ENCODE assay signal across 8 mouse cellular contexts in the genomic region with DNA sequence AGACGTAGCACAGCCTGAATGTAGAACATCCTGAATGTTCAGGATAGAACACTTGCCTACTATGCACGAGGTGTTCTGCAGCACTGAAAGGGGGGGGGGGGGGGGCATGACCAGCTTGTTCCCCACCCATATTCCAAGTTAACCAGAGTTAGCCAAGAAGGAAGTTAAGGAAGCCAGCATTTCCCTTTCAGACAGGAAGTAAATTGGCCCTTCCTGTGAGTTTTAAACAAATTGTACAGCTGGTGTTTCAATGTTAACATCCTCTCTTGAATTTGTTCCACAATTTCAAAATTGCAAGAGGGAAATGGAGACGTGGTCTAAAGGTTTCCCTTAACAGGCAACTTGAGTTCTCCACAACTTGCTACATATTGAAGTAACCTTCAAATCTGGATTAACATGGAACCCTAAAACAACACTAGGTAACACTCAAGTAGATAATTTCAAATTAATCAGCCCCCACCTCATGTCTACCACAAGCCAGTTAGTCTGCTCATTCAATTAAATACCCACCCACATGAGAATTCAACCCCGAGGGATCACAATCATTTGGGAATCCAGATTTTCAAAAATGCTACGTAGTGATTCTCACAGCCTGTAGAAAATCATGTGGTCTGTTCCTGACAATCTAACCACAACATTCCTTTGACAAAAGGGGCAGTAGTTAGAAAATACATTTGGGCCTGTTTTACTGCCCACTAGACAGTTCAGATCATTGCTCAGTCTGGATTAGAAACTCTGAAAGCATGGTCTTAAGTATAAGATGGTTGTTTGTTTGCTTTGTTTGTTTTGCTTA. TPM values are rescaled to one million over a fixed set of nuclear protein-coding genes. Genes with fewer than 3 reads are reported as not detected.
DNase-seq lines count a peak whose midpoint lies in the region; ATAC-seq and TF ChIP-seq lines count a peak whose summit lies in the region.

No protein-coding gene starts in this region.

- H3K9ac ChIP-seq in forebrain, embryonic 16.5 days (replicated peaks; ENCODE audit: low read depth, low read length): no peak overlapping the region
- no peak overlapping the region for H3K9ac ChIP-seq in forebrain, embryonic 12.5 days
- H3K9ac ChIP-seq in lung, embryonic 15.5 days: no peak overlapping the region; the same call in 1 of the 2 replicates
- H3K9ac ChIP-seq in intestine, embryonic 15.5 days: no peak overlapping the region

- no peaks in the 10 kb centered on the region for H3K27me3 ChIP-seq in forebrain, embryonic 16.5 days (replicated peaks; ENCODE audit: control insufficient read depth, insufficient read depth, low read length)
- no peaks in the 10 kb centered on the region for H3K27me3 ChIP-seq in forebrain, embryonic 12.5 days
- H3K27me3 ChIP-seq in lung, embryonic 15.5 days: no peaks in the 10 kb centered on the region
- H3K27me3 ChIP-seq in intestine, embryonic 15.5 days (replicated peaks): no peaks in the 10 kb centered on the region
- H3K27me3 ChIP-seq in small intestine, adult 2 months (ENCODE audit: control insufficient read depth, insufficient read depth, low read length): no peaks in the 10 kb centered on the region

- TF ChIP-seq POLR2A in small intestine, adult 2 months (IDR thresholded peaks at IDR 0.05; ENCODE audit: low read depth, low read length): no peak

- H3K27ac ChIP-seq in forebrain, embryonic 16.5 days (ENCODE audit: low read length): 0 out of 2 replicates have a peak overlapping the region, but pooled peaks have one; percentile 10
- no peak overlapping the region for H3K27ac ChIP-seq in forebrain, embryonic 12.5 days
- peak overlapping the region; percentile 97 for H3K27ac ChIP-seq in lung, embryonic 15.5 days
- H3K27ac ChIP-seq in intestine, embryonic 15.5 days: peak overlapping the region; percentile 94; the same call in 1 of the 2 replicates
- peak overlapping the region; percentile 38 for H3K27ac ChIP-seq in small intestine, adult 2 months (ENCODE audit: insufficient read depth, low read depth, low read length)

- no peaks in the 10 kb centered on the region for H3K9me3 ChIP-seq in forebrain, embryonic 16.5 days (ENCODE audit: control insufficient read depth, low read length)
- H3K9me3 ChIP-seq in forebrain, embryonic 12.5 days: no peaks in the 10 kb centered on the region
- H3K9me3 ChIP-seq in lung, embryonic 15.5 days: no peaks in the 10 kb centered on the region
- no peaks in the 10 kb centered on the region for H3K9me3 ChIP-seq in intestine, embryonic 15.5 days

- H3K36me3 ChIP-seq in forebrain, embryonic 16.5 days (ENCODE audit: control insufficient read depth, insufficient read depth): no peaks in the 10 kb centered on the region
- H3K36me3 ChIP-seq in forebrain, embryonic 12.5 days (replicated peaks): no peaks in the 10 kb centered on the region
- H3K36me3 ChIP-seq in lung, embryonic 15.5 days: no peaks in the 10 kb centered on the region
- H3K36me3 ChIP-seq in intestine, embryonic 15.5 days: no peaks in the 10 kb centered on the region
- H3K36me3 ChIP-seq in small intestine, adult 2 months (ENCODE audit: control insufficient read depth, insufficient read depth, low read length): peaks cover 3% of the 10 kb centered on the region; the same call in 1 of the 2 replicates

- ATAC-seq in forebrain, embryonic 16.5 days: no peak
- ATAC-seq in forebrain, embryonic 12.5 days (ENCODE audit: low FRiP score): no peak
- no peak for ATAC-seq in lung, embryonic 15.5 days (ENCODE audit: borderline replicate concordance, extremely low read depth, low FRiP score, low TSS enrichment)
- ATAC-seq in intestine, embryonic 15.5 days: no peak

- H3K4me1 ChIP-seq in forebrain, embryonic 16.5 days (replicated peaks; ENCODE audit: control insufficient read depth, insufficient read depth, low read length): peaks cover 40% of the 10 kb centered on the region
- peaks cover 54% of the 10 kb centered on the region for H3K4me1 ChIP-seq in forebrain, embryonic 12.5 days
- peaks cover 77% of the 10 kb centered on the region for H3K4me1 ChIP-seq in lung, embryonic 15.5 days
- peaks cover 61% of the 10 kb centered on the region for H3K4me1 ChIP-seq in intestine, embryonic 15.5 days (replicated peaks)
- peaks cover 30% of the 10 kb centered on the region; the same call in 1 of the 2 replicates for H3K4me1 ChIP-seq in small intestine, adult 2 months (ENCODE audit: control insufficient read depth, insufficient read depth, insufficient read length, low read length)

- 66% methylated on average over 5 of the region's 5 CpGs for WGBS in forebrain, embryonic 16.5 days
- WGBS in forebrain, embryonic 12.5 days: 77% methylated on average over 5 of the region's 5 CpGs
- 32% methylated on average over 5 of the region's 5 CpGs for WGBS in lung, embryonic 15.5 days
- 35% methylated on average over 5 of the region's 5 CpGs for WGBS in intestine, embryonic 15.5 days
- 24% methylated on average over 5 of the region's 5 CpGs for WGBS in small intestine, adult 2 months

- DNase-seq in lung, postnatal 14 days: no peak
- DNase-seq in cerebellum, adult 11-12 months: no peak
- no peak for DNase-seq in left cerebral cortex, adult 11 months (ENCODE audit: low spot score)

- H3K4me3 ChIP-seq in forebrain, embryonic 16.5 days (replicated peaks; ENCODE audit: low read length): no peak overlapping the region
- no peak overlapping the region for H3K4me3 ChIP-seq in forebrain, embryonic 12.5 days (replicated peaks)
- H3K4me3 ChIP-seq in lung, embryonic 15.5 days: no peak overlapping the region
- no peak overlapping the region for H3K4me3 ChIP-seq in intestine, embryonic 15.5 days (replicated peaks)
- H3K4me3 ChIP-seq in small intestine, adult 2 months (ENCODE audit: low read depth, low read length): no peak overlapping the region

- no peak overlapping the region for H3K4me2 ChIP-seq in forebrain, embryonic 16.5 days (ENCODE audit: low read length)
- no peak overlapping the region for H3K4me2 ChIP-seq in forebrain, embryonic 12.5 days
- peak overlapping the region; percentile 48 for H3K4me2 ChIP-seq in lung, embryonic 15.5 days
- peak overlapping the region; percentile 17 for H3K4me2 ChIP-seq in intestine, embryonic 15.5 days (replicated peaks)

- no peak for TF ChIP-seq CTCF in small intestine, adult 2 months (IDR thresholded peaks at IDR 0.05; ENCODE audit: extremely low read depth, insufficient read length, insufficient replicate concordance, low read depth, low read length)

RNA-seq across cellular contexts. Expression of a gene that starts 11.9 kb away (rescaled TPM):
- polyA plus RNA-seq in forebrain, embryonic 16.5 days (2015; fragmentation: Nextera tagmentation; extraction: Ambion mirVana): 41.7 and 45.6 TPM in 2 replicates
- 52.6 and 53.6 TPM in 2 replicates for polyA plus RNA-seq in forebrain, embryonic 12.5 days (2016; fragmentation: Nextera tagmentation; extraction: Ambion mirVana)
- polyA plus RNA-seq in lung, embryonic 15.5 days (2015; fragmentation: Nextera tagmentation; extraction: Ambion mirVana): 61.5 and 66.0 TPM in 2 replicates
- 60.7 and 64.4 TPM in 2 replicates for polyA plus RNA-seq in intestine, embryonic 15.5 days (2015; fragmentation: Nextera tagmentation; extraction: Ambion mirVana)
- polyA plus RNA-seq in small intestine, adult 2 months (2012; rRNA removed): 29.0 and 80.2 TPM in 2 replicates

RNA-seq across cellular contexts. Expression of a gene that starts 20.3 kb away (rescaled TPM):
- polyA plus RNA-seq in forebrain, embryonic 16.5 days (2015; fragmentation: Nextera tagmentation; extraction: Ambion mirVana): 0.41 and 0.52 TPM in 2 replicates
- 0.33 and 0.49 TPM in 2 replicates for polyA plus RNA-seq in forebrain, embryonic 12.5 days (2016; fragmentation: Nextera tagmentation; extraction: Ambion mirVana)
- 0.13 and 0.22 TPM in 2 replicates for polyA plus RNA-seq in lung, embryonic 15.5 days (2015; fragmentation: Nextera tagmentation; extraction: Ambion mirVana)
- polyA plus RNA-seq in intestine, embryonic 15.5 days (2015; fragmentation: Nextera tagmentation; extraction: Ambion mirVana): 0.05 and 0.06 TPM in 2 replicates
- polyA plus RNA-seq in small intestine, adult 2 months (2012; rRNA removed): not detected in 2 replicates

RNA-seq across cellular contexts. Expression of a gene that starts 31.9 kb away (rescaled TPM):
- 213 and 225 TPM in 2 replicates for polyA plus RNA-seq in forebrain, embryonic 16.5 days (2015; fragmentation: Nextera tagmentation; extraction: Ambion mirVana)
- polyA plus RNA-seq in forebrain, embryonic 12.5 days (2016; fragmentation: Nextera tagmentation; extraction: Ambion mirVana): 448 and 458 TPM in 2 replicates
- 356 and 375 TPM in 2 replicates for polyA plus RNA-seq in lung, embryonic 15.5 days (2015; fragmentation: Nextera tagmentation; extraction: Ambion mirVana)
- 225 and 234 TPM in 2 replicates for polyA plus RNA-seq in intestine, embryonic 15.5 days (2015; fragmentation: Nextera tagmentation; extraction: Ambion mirVana)
- 42.8 and 47.3 TPM in 2 replicates for polyA plus RNA-seq in small intestine, adult 2 months (2012; rRNA removed)

RNA-seq across cellular contexts. Expression of a gene that starts 39.2 kb away (rescaled TPM):
- not detected in 2 replicates for polyA plus RNA-seq in forebrain, embryonic 16.5 days (2015; fragmentation: Nextera tagmentation; extraction: Ambion mirVana)
- not detected in 2 replicates for polyA plus RNA-seq in forebrain, embryonic 12.5 days (2016; fragmentation: Nextera tagmentation; extraction: Ambion mirVana)
- polyA plus RNA-seq in lung, embryonic 15.5 days (2015; fragmentation: Nextera tagmentation; extraction: Ambion mirVana): not detected in 2 replicates
- not detected in 2 replicates for polyA plus RNA-seq in intestine, embryonic 15.5 days (2015; fragmentation: Nextera tagmentation; extraction: Ambion mirVana)
- polyA plus RNA-seq in small intestine, adult 2 months (2012; rRNA removed): not detected in 2 replicates

RNA-seq across cellular contexts. Expression of a gene that starts 39.6 kb away (rescaled TPM):
- 53.8 and 54.3 TPM in 2 replicates for polyA plus RNA-seq in forebrain, embryonic 16.5 days (2015; fragmentation: Nextera tagmentation; extraction: Ambion mirVana)
- polyA plus RNA-seq in forebrain, embryonic 12.5 days (2016; fragmentation: Nextera tagmentation; extraction: Ambion mirVana): 55.0 and 59.3 TPM in 2 replicates
- polyA plus RNA-seq in lung, embryonic 15.5 days (2015; fragmentation: Nextera tagmentation; extraction: Ambion mirVana): 37.1 and 38.0 TPM in 2 replicates
- 32.5 and 34.7 TPM in 2 replicates for polyA plus RNA-seq in intestine, embryonic 15.5 days (2015; fragmentation: Nextera tagmentation; extraction: Ambion mirVana)
- polyA plus RNA-seq in small intestine, adult 2 months (2012; rRNA removed): 2.7 and 5.1 TPM in 2 replicates

Comparison
In these comparisons a context has a peak if more than half of its experiments do, and no peak if none do; other contexts are left out.
1. H3K4me2 ChIP-seq: peak in lung, embryonic 15.5 days (single experiment) and intestine, embryonic 15.5 days (single experiment); none in forebrain, embryonic 16.5 days (single experiment) and forebrain, embryonic 12.5 days (single experiment).